Mouse (Mus musculus): ENCODE measurements around the gene Tbrg1. TPM values are rescaled to one million over a fixed set of nuclear protein-coding genes. Genes with fewer than 3 reads are reported as not detected.

Tbrg1 gene
- polyA plus RNA-seq, 1 experiment = 33.5 TPM

GRCm38 (mm10) chr9:37600538-37601205, 56.4 kb downstream of the Tbrg1 start:
- Histone ChIP-seq H3K4me1 (ENCODE audit: control insufficient read depth, insufficient read depth, low read length) (no peaks in the 10 kb centered on the region), H3K27me3 (ENCODE audit: control insufficient read depth, insufficient read depth, low read length) (no peaks in the 10 kb centered on the region), H3K4me3 (replicated peaks; ENCODE audit: insufficient read depth, low read depth, low read length) (no peak overlapping the region), H3K27ac (ENCODE audit: insufficient read depth, low read length) (no peak overlapping the region)
- DNase-seq = no peak
- TF ChIP-seq CTCF (IDR thresholded peaks at IDR 0.05; ENCODE audit: borderline replicate concordance, insufficient read depth, low read depth, low read length) = no peak
- no peak for TF ChIP-seq POLR2A (IDR thresholded peaks at IDR 0.05; ENCODE audit: borderline replicate concordance, insufficient read depth, low read length)
- 91% methylated on average over 2 of the region's 2 CpGs for WGBS

Other genes with a start within 250 kb of the Tbrg1 start
- gene Robo3, start 224.1 kb downstream of the Tbrg1 start, polyA plus RNA-seq (2012; rRNA removed) = 1.3 and 1.4 TPM in 2 replicates
- 40.6 and 40.7 TPM in 2 replicates for gene Msantd2, start 168.0 kb downstream of the Tbrg1 start, polyA plus RNA-seq (2012; rRNA removed)
- 28.2 and 28.8 TPM in 2 replicates for gene Esam, start 129.2 kb downstream of the Tbrg1 start, polyA plus RNA-seq (2012; rRNA removed)
- gene Vsig2, start 118.1 kb downstream of the Tbrg1 start, polyA plus RNA-seq (2012; rRNA removed) = 3.4 and 4.8 TPM in 2 replicates
- gene Nrgn, start 104.4 kb downstream of the Tbrg1 start, polyA plus RNA-seq (2012; rRNA removed) = 46.6 and 66.0 TPM in 2 replicates
- gene Siae, start 101.6 kb downstream of the Tbrg1 start, polyA plus RNA-seq (2012; rRNA removed) = 15.8 and 15.9 TPM in 2 replicates
- 4.8 and 6.6 TPM in 2 replicates for gene Spa17, start 43.6 kb downstream of the Tbrg1 start, polyA plus RNA-seq (2012; rRNA removed)
- not detected in 2 replicates for gene Panx3, start 11.9 kb upstream of the Tbrg1 start, polyA plus RNA-seq (2012; rRNA removed)
- not detected in 2 replicates for gene Olfr160, start 58.9 kb upstream of the Tbrg1 start, polyA plus RNA-seq (2012; rRNA removed)
- gene Olfr874, start 87.8 kb upstream of the Tbrg1 start, polyA plus RNA-seq (2012; rRNA removed) = not detected in 2 replicates
- gene Olfr875, start 114.5 kb upstream of the Tbrg1 start, polyA plus RNA-seq (2012; rRNA removed) = not detected in 2 replicates
- not detected in 2 replicates for gene Olfr876, start 145.7 kb upstream of the Tbrg1 start, polyA plus RNA-seq (2012; rRNA removed)
- not detected in 2 replicates for gene Olfr877, start 197.0 kb upstream of the Tbrg1 start, polyA plus RNA-seq (2012; rRNA removed)
- gene Olfr145, start 239.4 kb upstream of the Tbrg1 start, polyA plus RNA-seq (2012; rRNA removed) = not detected in 2 replicates